Mouse (Mus musculus) bone marrow macrophage, adult 2 months (primary cell): Measurements from ENCODE around the gene Efnb2. TPM values are rescaled to one million over a fixed set of nuclear protein-coding genes. Genes with fewer than 3 reads are reported as not detected.

Source experiments
- H3K27ac ChIP-seq: 2 replicates; pipeline ENCODE4 v1.5.1; 2012; ENCODE audit warnings: low read depth, low read length; ENCODE audit not compliant: insufficient read depth
- H3K4me1 ChIP-seq: 2 replicates; pipeline ENCODE4 v1.6.1; 2012; ENCODE audit warnings: low read length; ENCODE audit not compliant: control insufficient read depth, insufficient read depth
- H3K4me3 ChIP-seq: 2 replicates; pipeline ENCODE4 v1.5.1; 2012; ENCODE audit warnings: mild to moderate bottlenecking, low read length, moderate library complexity; ENCODE audit not compliant: insufficient read depth
- CTCF ChIP-seq: IDR thresholded peaks from 2 replicates; pipeline ENCODE4 v1.5.1; 2012; ENCODE audit warnings: low read depth, mild to moderate bottlenecking, low read length, moderate library complexity
- POLR2A ChIP-seq: IDR thresholded peaks from 2 replicates; pipeline ENCODE4 v1.6.1; 2012; ENCODE audit warnings: mild to moderate bottlenecking, low read depth, low read length, borderline replicate concordance
- polyA plus RNA-seq: library from polyadenylated mRNA; stranded (reverse); fragments of >200 nt; gene quantifications from 2 replicates; pipeline ENCODE4 v1.2.4, GENCODE M21; 2012; ENCODE audit not compliant: missing spikeins, insufficient read depth, insufficient read length

Gene Efnb2
- polyA plus RNA-seq, 1 experiment: 0.67 TPM

DNA sequence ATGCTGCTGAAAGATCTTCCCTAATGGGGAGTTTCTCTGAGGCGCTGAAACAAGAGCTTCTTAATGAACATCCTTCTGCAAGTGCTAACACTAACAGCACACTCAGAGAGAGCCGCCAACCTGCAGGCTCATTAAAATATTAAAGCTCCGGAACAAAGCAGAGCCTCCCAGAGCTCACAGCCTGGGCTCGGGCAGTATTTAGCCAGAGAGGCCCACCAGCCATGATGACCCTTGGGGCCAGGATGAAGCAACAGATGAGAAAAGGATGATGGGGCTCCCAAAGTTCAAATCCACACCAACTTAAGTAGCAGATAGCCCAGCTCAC, 20.8 kb downstream of the Efnb2 start:
- H3K4me3 ChIP-seq: no peak overlapping the region
- TF ChIP-seq POLR2A: no peak
- H3K27ac ChIP-seq: no peak overlapping the region
- H3K4me1 ChIP-seq: no peaks in the 10 kb centered on the region

DNA sequence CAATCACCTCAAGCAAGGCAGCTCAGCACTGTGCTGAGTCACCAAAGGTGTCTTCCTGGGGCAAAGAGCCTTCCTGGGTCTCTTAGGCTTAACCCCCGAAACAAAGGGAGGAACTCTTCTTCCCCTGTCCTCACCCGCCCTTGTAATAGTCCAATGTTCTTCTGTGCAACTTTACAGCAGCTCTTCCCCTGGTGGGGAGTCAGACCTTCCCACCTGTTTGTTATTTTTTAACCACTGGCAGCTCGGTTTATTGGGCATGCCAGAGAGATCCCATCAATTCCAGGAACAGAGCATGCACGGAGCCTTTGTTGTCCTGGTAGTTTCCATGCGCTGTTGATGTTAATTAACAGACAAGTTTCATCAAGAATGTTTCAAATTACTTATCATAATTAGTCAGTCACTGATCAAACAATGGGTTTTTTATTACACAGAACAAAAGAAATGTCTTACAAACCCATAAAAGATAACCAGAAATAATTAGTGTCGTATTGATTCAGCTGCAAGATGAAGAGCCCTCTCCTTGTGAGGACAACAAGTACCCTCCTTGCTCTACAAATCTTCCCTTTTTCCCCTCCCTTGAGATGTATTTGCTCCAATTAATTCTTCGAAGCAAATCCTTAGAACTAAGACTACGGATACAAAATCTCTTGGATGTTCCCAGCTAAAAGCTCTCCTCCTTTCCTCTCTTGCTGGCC, 21.3 kb downstream of the Efnb2 start:
- TF ChIP-seq CTCF (no peak), POLR2A (no peak)
- Histone ChIP-seq H3K4me1 (no peaks in the 10 kb centered on the region), H3K27ac (no peak overlapping the region), H3K4me3 (no peak overlapping the region)

DNA sequence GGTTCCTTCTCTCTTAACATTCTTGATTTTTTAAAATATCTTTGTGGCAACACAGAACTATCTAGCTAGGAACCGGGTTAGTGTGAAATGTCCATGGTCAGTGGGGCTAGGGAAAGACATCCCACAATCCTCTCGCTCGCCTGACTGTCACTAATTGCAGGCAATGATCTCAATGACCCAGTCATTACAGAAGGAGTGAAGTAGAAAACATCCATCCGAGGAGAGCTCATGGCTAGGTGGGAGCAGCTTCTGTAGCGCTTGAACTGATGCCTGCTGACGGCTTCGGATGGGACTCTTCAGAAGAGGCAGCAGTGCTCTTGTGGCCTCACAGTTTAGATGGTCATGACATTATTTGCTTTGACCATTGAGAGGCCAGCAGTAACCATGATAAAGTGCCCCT, 29.6 kb downstream of the Efnb2 start:
- H3K4me3 ChIP-seq: no peak overlapping the region
- no peaks in the 10 kb centered on the region for H3K4me1 ChIP-seq
- TF ChIP-seq POLR2A: no peak
- no peak overlapping the region for H3K27ac ChIP-seq

DNA sequence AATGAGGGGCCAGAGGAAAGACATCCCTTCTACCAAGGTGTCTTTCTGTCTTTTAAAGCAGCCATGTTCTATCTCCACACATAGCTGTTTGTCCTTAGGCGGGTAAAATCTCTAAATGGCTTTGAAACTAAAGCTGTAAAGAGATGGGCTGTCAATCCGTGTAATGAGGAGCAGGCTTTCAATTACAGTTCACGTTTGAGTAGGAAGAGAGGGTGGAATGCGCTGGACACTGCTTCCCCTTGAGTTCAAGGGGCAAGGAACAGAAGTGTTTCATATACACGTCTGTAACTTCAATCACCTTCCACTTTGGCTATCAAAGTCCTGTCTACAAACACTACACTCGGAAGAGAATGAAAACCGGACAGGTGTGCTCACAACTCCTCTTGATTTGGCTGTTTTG, 37.0 kb downstream of the Efnb2 start:
- Histone ChIP-seq H3K4me3 (no peak overlapping the region), H3K27ac (no peak overlapping the region), H3K4me1 (no peaks in the 10 kb centered on the region)
- TF ChIP-seq POLR2A (no peak), CTCF (no peak)

DNA sequence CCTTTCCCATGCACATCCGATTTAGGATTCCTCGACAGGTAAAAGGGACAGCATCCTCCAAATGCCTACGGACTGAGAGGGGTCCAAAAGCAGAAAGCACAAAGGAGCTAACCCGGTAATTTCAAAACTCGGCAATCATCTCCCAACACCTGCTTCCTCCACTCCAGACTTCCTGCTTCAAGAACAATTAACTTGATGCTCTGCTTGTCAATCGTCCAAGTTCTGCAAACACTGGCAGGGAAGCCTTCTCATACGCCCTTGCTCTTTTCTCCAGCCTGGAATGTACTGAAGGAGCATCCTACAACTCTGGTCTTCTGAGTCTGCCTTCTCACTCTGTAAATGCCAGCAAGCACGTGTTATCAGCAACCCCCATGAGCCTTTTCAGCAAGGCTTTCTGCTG, 37.6 kb downstream of the Efnb2 start:
- TF ChIP-seq POLR2A (no peak), CTCF (no peak)
- no peaks in the 10 kb centered on the region for H3K4me1 ChIP-seq
- no peak overlapping the region for H3K27ac ChIP-seq
- no peak overlapping the region for H3K4me3 ChIP-seq

DNA sequence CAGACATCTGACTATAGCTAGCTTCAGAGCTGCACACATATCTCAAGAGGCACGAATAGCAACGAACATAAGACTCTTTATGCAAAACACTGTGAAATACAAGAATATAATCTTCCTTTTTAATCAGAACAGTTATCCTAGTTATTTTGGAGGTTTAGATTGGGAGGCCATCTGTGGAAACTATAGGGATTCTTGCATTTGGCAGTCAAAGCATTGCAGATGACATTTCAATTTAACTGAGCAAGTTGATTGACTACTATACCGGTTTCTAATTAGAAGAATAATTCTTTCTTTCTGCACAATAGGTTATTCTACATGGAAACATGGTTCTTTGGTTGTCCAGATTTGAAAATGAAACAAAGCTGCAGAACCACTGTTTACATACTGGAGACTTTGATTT, 38.6 kb downstream of the Efnb2 start:
- Histone ChIP-seq H3K4me3 (no peak overlapping the region), H3K4me1 (no peaks in the 10 kb centered on the region), H3K27ac (no peak overlapping the region)
- TF ChIP-seq POLR2A (no peak), CTCF (no peak)

DNA sequence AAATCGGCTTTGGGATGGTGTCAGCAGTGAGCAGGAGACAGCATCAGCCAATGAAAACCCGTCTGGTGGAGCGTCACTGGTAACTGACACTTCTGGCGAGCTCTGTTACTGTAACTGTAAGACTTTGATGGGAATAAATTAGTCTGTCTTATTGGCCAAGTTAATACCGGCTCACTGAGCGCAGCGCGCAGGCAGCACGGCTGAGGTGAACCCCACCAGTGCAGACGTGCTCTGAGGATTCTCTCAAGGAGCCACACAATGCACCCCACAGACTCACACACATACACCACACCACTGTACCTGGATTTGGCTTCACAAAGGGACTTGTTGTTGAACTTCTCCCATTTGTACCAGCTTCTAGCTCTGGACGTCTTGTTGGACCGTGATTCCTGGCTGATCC, 39.0 kb downstream of the Efnb2 start:
- Histone ChIP-seq H3K4me1 (no peaks in the 10 kb centered on the region), H3K27ac (no peak overlapping the region), H3K4me3 (no peak overlapping the region)
- no peak for TF ChIP-seq CTCF
- TF ChIP-seq POLR2A: no peak

DNA sequence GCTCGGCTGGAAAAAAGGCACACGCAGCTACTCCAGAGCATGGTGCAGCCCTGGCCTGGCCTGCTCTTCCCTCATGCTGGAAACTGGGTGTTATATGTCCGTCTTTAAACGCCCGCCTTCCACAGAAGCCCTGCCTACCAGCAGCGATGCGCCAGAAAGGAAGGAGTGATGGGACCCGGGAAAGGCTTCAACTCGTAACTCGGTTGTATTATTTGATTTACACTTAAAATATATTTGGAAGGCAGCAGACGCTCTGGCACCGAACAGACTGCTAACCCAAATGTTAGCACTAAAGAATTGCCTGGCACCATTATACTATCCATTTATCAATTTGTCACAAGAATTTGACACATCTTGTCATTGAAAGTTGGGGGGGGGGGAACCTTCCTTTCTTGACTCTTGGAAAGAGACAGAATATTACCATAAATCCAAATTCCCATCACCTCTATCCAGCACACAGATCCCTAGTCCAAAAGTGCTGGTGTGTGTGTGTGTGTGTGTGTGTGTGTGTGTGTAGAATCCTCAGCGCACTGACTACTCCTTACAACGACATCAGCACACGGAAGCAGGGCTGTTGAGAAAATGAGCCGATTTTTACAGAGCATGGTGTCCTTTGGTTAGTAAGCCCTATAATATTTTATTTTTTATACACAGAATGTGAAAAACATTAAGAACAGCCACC, 39.7 kb downstream of the Efnb2 start:
- H3K4me1 ChIP-seq: no peaks in the 10 kb centered on the region
- no peak overlapping the region for H3K27ac ChIP-seq
- H3K4me3 ChIP-seq: no peak overlapping the region
- TF ChIP-seq CTCF: no peak
- TF ChIP-seq POLR2A: no peak

DNA sequence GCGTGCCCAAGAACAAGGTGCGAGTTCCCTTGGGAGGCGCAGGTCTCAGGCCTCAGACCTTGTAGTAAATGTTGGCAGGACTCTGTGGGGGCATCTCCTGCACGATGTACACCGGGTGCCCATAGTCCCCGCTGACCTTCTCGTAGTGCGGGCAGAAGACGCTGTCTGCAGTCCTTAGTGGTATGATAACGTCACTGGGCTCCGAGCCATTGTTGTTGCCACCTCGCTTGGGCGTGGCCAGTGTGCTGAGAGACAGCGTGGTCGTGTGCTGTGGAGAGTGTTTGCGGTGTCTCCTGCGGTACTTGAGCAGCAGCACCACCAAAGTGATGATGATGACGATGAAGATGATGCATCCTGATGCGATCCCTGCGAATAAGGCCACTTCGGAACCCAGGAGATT, 40.5 kb downstream of the Efnb2 start:
- Histone ChIP-seq H3K4me3 (no peak overlapping the region), H3K4me1 (no peaks in the 10 kb centered on the region), H3K27ac (no peak overlapping the region)
- TF ChIP-seq POLR2A (no peak), CTCF (no peak)

DNA sequence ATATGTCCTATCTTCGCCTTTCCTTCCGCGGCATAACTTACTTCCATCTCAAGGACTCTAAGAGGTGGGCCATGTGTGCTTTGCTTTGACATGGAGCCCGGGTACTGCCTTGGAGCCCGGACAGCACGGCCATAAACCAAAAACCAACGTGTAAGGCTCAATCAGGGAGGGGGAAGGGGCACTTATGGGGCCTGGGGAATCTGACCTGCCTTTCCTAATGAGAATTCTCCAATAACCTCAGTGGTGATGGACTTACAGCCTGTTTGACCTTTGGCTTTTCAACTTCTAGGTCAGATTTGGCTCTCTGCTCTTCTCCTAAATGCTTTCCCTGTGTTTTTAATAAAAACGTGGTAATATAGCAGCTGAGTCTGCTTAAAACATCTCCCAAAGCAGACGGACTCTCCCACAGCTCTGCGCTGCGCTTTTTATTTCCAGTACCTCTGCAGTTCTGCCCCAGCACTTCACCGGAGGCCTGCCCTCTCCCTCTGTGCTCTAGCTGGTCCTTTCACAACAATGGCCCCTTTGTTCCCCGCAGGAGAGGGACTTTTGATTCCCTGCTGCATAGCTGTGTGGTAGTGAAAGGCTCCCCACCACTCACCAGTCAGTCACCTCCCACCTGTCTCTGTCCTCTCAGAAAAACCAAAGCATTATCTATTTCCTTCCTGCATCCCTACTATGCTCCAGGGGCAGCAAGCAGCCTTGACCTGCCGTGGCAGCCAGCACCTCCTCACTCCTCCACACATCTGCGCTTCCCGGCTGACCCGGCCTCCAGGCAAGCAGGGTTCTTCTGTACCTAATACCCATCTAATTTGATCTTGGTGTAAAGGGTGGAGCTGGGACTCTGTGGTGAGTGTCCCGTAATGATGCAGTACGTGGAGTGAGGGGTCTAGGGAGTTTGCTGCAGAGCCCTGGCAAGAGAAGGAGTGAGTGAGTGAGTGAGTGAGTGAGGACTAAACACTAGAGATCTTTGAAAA, 41.5 kb downstream of the Efnb2 start:
- no peak overlapping the region for H3K27ac ChIP-seq
- no peak for TF ChIP-seq CTCF
- no peaks in the 10 kb centered on the region for H3K4me1 ChIP-seq
- H3K4me3 ChIP-seq: no peak overlapping the region
